21 mouse cellular contexts compared by ENCODE assay signal in the genomic region with DNA sequence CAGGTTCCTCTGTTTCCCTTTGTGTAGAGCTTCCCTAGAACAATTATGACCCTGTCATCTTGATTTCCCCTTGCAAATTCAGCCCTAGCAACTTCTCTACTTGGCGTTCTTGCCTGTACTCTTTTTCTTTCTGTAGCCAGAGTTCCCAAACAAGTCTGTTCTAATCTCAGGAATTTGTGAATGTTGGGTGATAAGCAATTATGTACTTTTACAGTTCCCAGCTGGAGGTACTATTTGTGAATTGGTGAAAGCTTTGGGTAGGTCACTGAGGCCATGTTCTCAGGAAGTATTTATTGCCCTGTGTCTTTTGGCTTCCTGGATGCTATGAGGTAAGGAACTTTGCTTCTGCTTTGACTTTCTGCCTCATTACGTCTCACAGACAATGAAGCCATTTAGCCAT.
A peak's percentile ranks its signal among the peaks of the same experiment; 100 is the strongest.
DNase-seq lines count a peak whose midpoint lies in the region; ATAC-seq and TF ChIP-seq lines count a peak whose summit lies in the region.
"Had no signal": no experiment of that assay in that cellular context is flagged by ENCODE, and none has a peak within 500 bp of the region (broad histone marks: within the 10 kb centered on the region; RNA-seq: fewer than 3 reads in every experiment).

No protein-coding gene starts in this region.

- peak; percentile 49; the same call in 1 of the 2 replicates for ATAC-seq in heart, embryonic 16.5 days (replicated peaks; ENCODE audit: extremely low read depth, insufficient read depth, low FRiP score)
- no peak for ATAC-seq in kidney, embryonic 16.5 days (ENCODE audit: low FRiP score, low TSS enrichment)
- no peak for ATAC-seq in lung, postnatal 0 days
- ATAC-seq: forebrain, embryonic 16.5 days; hindbrain, embryonic 16.5 days; inflammation-experienced regulatory T-cells, adult 6 months had no signal

- intact Hi-C loops in heart, adult 2 months (cut with DNase I), result loop anchor here (5.0 kb wide), 1 partner anchor 57 kb away; no protein-coding TSS in a partner anchor

- 20% methylated on average over 2 of the region's 2 CpGs for WGBS in heart, adult 2 months
- WGBS in heart, embryonic 16.5 days, result 32% methylated on average over 2 of the region's 2 CpGs
- 38% methylated on average over 2 of the region's 2 CpGs for WGBS in heart, embryonic 10.5 days
- 21% methylated on average over 2 of the region's 2 CpGs for WGBS in kidney, embryonic 16.5 days
- WGBS in lung, postnatal 0 days, result 29% methylated on average over 2 of the region's 2 CpGs

- H3K36me3 ChIP-seq in heart, adult 2 months (ENCODE audit: control insufficient read depth, insufficient read depth, low read length), result peaks cover 2% of the 10 kb centered on the region
- H3K36me3 ChIP-seq in heart, embryonic 16.5 days (ENCODE audit: control insufficient read depth, insufficient read depth), result no peaks in the 10 kb centered on the region
- H3K36me3 ChIP-seq in heart, embryonic 10.5 days, result no peaks in the 10 kb centered on the region
- H3K36me3 ChIP-seq in kidney, embryonic 16.5 days (ENCODE audit: insufficient read depth, low read length), result no peaks in the 10 kb centered on the region
- H3K36me3 ChIP-seq in lung, postnatal 0 days (ENCODE audit: insufficient read depth, low read length), result no peaks in the 10 kb centered on the region
- H3K36me3 ChIP-seq: embryonic facial prominence, embryonic 13.5 days; forebrain, embryonic 12.5 days; heart, embryonic 13.5 days; hindbrain, embryonic 12.5 days had no signal

- no peak for TF ChIP-seq CTCF in heart, adult 2 months (IDR thresholded peaks at IDR 0.05)
- no peak for TF ChIP-seq CTCF in lung, postnatal 0 days (IDR thresholded peaks at IDR 0.05)

- H3K79me2 ChIP-seq in heart, adult 2 months (replicated peaks; ENCODE audit: control insufficient read depth, insufficient read depth, low read length), result no peaks in the 10 kb centered on the region

- no peaks in the 10 kb centered on the region for H3K27me3 ChIP-seq in heart, adult 2 months (ENCODE audit: control insufficient read depth, insufficient read depth, low read length)
- no peaks in the 10 kb centered on the region for H3K27me3 ChIP-seq in heart, embryonic 16.5 days (ENCODE audit: control insufficient read depth, insufficient read depth, low read length)
- H3K27me3 ChIP-seq in heart, embryonic 10.5 days (ENCODE audit: insufficient read depth, poor library complexity, severe bottlenecking), result no peaks in the 10 kb centered on the region
- no peaks in the 10 kb centered on the region for H3K27me3 ChIP-seq in kidney, embryonic 16.5 days (ENCODE audit: insufficient read depth, low read length)
- H3K27me3 ChIP-seq in lung, postnatal 0 days (replicated peaks; ENCODE audit: insufficient read depth, low read length), result no peaks in the 10 kb centered on the region
- H3K27me3 ChIP-seq: embryonic facial prominence, embryonic 13.5 days; forebrain, embryonic 12.5 days; heart, embryonic 13.5 days; hindbrain, embryonic 12.5 days had no signal

- no peak for TF ChIP-seq POLR2A in heart, adult 2 months (IDR thresholded peaks at IDR 0.05; ENCODE audit: insufficient read depth, low read depth, low read length)

- H3K4me2 ChIP-seq in heart, embryonic 16.5 days (ENCODE audit: low read depth, low read length), result no peak overlapping the region
- H3K4me2 ChIP-seq in kidney, embryonic 16.5 days (replicated peaks; ENCODE audit: low read depth, low read length), result no peak overlapping the region
- H3K4me2 ChIP-seq in lung, postnatal 0 days (replicated peaks; ENCODE audit: low read depth, low read length), result no peak overlapping the region
- H3K4me2 ChIP-seq: embryonic facial prominence, embryonic 13.5 days; forebrain, embryonic 12.5 days; heart, embryonic 13.5 days; hindbrain, embryonic 12.5 days had no signal

- H3K4me1 ChIP-seq in heart, adult 2 months (ENCODE audit: control insufficient read depth, insufficient read depth, low read length), result no peaks in the 10 kb centered on the region
- H3K4me1 ChIP-seq in heart, embryonic 16.5 days (ENCODE audit: control insufficient read depth, insufficient read depth, low read length), result peaks cover 6% of the 10 kb centered on the region; the same call in 1 of the 2 replicates
- H3K4me1 ChIP-seq in heart, embryonic 10.5 days, result no peaks in the 10 kb centered on the region
- H3K4me1 ChIP-seq in kidney, embryonic 16.5 days (ENCODE audit: insufficient read depth, low read length), result no peaks in the 10 kb centered on the region
- H3K4me1 ChIP-seq in lung, postnatal 0 days (ENCODE audit: insufficient read depth, low read depth, low read length), result no peaks in the 10 kb centered on the region
- H3K4me1 ChIP-seq: embryonic facial prominence, embryonic 13.5 days; forebrain, embryonic 12.5 days; hindbrain, embryonic 12.5 days had no signal

- H3K9me3 ChIP-seq in heart, embryonic 16.5 days (replicated peaks; ENCODE audit: control insufficient read depth, low read length), result no peaks in the 10 kb centered on the region
- no peaks in the 10 kb centered on the region for H3K9me3 ChIP-seq in heart, embryonic 10.5 days
- H3K9me3 ChIP-seq in kidney, embryonic 16.5 days (ENCODE audit: low read length), result no peaks in the 10 kb centered on the region
- no peaks in the 10 kb centered on the region for H3K9me3 ChIP-seq in lung, postnatal 0 days (ENCODE audit: low read length)
- H3K9me3 ChIP-seq: embryonic facial prominence, embryonic 13.5 days; forebrain, embryonic 12.5 days; heart, embryonic 13.5 days; hindbrain, embryonic 12.5 days had no signal

- TF ChIP-seq EP300 in heart, adult 2 months (IDR thresholded peaks at IDR 0.05; ENCODE audit: insufficient read depth, low read depth, low read length), result no peak
- TF ChIP-seq EP300 in lung, postnatal 0 days (IDR thresholded peaks at IDR 0.05), result no peak

- DNase-seq in heart, adult 11 months, result peak; percentile 83
- DNase-seq in heart, adult 2 months, result no peak
- no peak for DNase-seq in heart, embryonic 10.5 days (ENCODE audit: low spot score)
- peak; percentile 9 for DNase-seq in kidney, postnatal 14 days
- DNase-seq in lung, postnatal 36 days, result peak; percentile 25
- no peak for DNase-seq in lung, postnatal 0 days (ENCODE audit: low spot score)
- DNase-seq: adrenal gland, postnatal 10 days; cerebellum, adult 11 months; cerebellum, adult 8-10 months; cerebellum, postnatal 14 days; gastrocnemius, postnatal 10 days; heart, postnatal 14 days had no signal

- no peak overlapping the region for H3K9ac ChIP-seq in heart, adult 2 months (ENCODE audit: low read depth, low read length)
- no peak overlapping the region for H3K9ac ChIP-seq in heart, embryonic 16.5 days (ENCODE audit: low read length)
- H3K9ac ChIP-seq in kidney, embryonic 16.5 days (replicated peaks; ENCODE audit: low read length), result no peak overlapping the region
- no peak overlapping the region for H3K9ac ChIP-seq in lung, postnatal 0 days (replicated peaks; ENCODE audit: low read depth)
- H3K9ac ChIP-seq: embryonic facial prominence, embryonic 13.5 days; forebrain, embryonic 12.5 days; heart, embryonic 13.5 days; hindbrain, embryonic 12.5 days had no signal

- H3K4me3 ChIP-seq in heart, adult 2 months, result no peak overlapping the region
- H3K4me3 ChIP-seq in heart, embryonic 16.5 days (ENCODE audit: low read length), result no peak overlapping the region
- no peak overlapping the region for H3K4me3 ChIP-seq in heart, embryonic 10.5 days
- no peak overlapping the region for H3K4me3 ChIP-seq in kidney, embryonic 16.5 days (ENCODE audit: low read length)
- H3K4me3 ChIP-seq in lung, postnatal 0 days (ENCODE audit: low read depth, low read length), result no peak overlapping the region
- H3K4me3 ChIP-seq: embryonic facial prominence, embryonic 13.5 days; forebrain, embryonic 12.5 days; heart, embryonic 13.5 days; hindbrain, embryonic 12.5 days had no signal

- H3K27ac ChIP-seq in heart, adult 2 months, result no peak overlapping the region
- peak overlapping the region; percentile 27; the same call in 1 of the 2 replicates for H3K27ac ChIP-seq in heart, embryonic 16.5 days (ENCODE audit: low read length)
- no peak overlapping the region for H3K27ac ChIP-seq in heart, embryonic 10.5 days
- H3K27ac ChIP-seq in kidney, embryonic 16.5 days (ENCODE audit: low read length), result no peak overlapping the region
- no peak overlapping the region for H3K27ac ChIP-seq in lung, postnatal 0 days (ENCODE audit: low read length)
- H3K27ac ChIP-seq: embryonic facial prominence, embryonic 13.5 days; forebrain, embryonic 12.5 days; hindbrain, embryonic 12.5 days had no signal

Comparison
In these comparisons a context has a peak if more than half of its experiments do, and no peak if none do; other contexts are left out.
1. DNase-seq: peak in heart, adult 11 months (single experiment), kidney, postnatal 14 days (single experiment) and lung, postnatal 36 days (single experiment); none in heart, adult 2 months (0 of 2), heart, embryonic 10.5 days (single experiment) and lung, postnatal 0 days (single experiment).